Mouse (Mus musculus) CH12F3 (cell line): ENCODE measurements around the gene Abcc5.

ENCODE experiments used
- in situ Hi-C: fragments of 300-500 bp; cut with MboI; formaldehyde crosslinking; loops from 2 replicates; pipeline ENCODE4 v1.14.3; 2020; ENCODE audit warnings: low sequenced_read_pairs

Abcc5 gene

DNA sequence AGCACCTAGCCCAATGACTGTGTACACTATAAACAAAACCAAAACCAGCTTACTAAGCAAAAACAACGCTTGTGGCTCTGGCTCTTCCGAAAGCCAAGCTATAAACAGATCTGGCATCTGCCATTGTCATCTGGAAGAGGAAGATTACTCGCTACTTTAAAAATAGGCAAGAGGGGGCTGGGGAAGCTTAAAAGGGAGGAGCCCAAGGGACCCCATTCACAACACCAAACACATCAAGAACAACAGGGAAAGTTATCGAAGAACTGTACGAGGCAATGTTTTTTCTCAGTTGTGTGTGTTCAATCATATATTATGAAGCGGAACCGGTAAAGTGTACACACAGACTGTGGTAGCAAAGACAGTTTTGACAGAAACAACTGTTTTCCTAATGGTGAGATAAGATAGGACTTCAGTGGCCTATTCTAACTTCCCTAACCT, 1.9 kb downstream of the Abcc5 start:
- in situ Hi-C loops, result no loop called here

GRCm38 (mm10) chr16:20422938-20423730, 3.1 kb downstream of the Abcc5 start:
- in situ Hi-C loops, result no loop called here

DNA sequence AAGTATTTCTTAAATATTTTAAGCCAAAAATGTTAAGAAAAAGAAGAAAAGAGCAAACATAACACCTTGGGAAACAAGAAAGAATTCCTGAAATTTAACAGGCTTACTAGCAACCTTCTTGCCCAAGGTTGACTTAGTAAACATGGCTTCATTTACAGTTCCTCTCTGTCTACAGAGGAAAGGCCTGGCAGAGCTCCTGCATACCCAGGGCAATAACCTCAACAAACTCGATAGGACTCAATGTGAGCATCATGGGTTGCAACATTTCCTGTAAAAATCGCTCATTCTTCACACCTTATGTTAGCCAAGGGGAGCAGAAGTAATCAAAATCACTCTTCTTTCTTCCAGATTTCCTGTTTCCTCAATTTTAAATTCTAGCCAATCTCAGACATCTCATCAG, 8.1 kb downstream of the Abcc5 start:
- in situ Hi-C loops, result no loop called here

DNA sequence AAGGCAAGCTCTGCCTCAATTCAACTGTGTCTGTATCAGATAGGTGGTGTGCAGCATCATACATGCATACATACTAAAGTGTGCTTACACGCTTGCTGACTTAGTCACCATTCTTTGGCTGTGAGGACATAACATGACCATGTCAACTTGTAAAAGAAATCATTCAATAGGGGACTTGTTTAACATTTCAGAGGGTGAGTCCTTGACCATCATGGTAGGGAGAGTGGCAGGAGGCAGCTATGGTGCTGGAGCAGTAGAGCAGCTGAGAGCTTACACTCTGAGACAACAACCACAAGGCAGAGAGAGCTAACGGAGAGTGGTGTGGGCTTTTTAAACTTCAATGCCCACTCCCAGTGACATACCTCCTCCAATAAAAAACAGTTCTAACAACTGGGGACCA, 9.9 kb downstream of the Abcc5 start:
- in situ Hi-C loops, result no loop called here

GRCm38 (mm10) chr16:20415804-20416203, 10.4 kb downstream of the Abcc5 start:
- in situ Hi-C loops, result no loop called here

GRCm38 (mm10) chr16:20415211-20415610, 11.0 kb downstream of the Abcc5 start:
- in situ Hi-C loops, result no loop called here

DNA sequence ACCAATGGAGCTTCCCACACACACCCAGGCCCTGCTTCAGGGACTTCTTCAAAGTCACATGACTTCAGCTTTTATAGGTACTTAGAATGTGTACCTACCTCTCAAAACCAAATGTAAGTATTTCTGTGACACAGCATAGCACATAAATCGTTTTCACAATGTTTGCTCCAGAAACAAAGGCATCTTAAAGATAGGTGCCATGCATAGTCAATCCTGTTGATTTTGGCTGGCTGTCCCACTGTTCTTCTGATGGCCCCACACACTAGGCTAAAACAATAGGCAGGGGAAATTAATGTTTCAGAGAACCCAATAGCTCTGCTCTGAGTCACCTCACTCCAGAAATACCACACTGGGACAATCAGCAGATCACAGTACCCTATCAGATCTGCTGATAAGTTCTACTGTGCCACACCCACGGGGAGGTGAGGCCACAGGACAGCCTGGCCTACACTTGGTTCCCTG, 12.3 kb downstream of the Abcc5 start:
- in situ Hi-C loops, result no loop called here

GRCm38 (mm10) chr16:20411958-20412570, 14.1 kb downstream of the Abcc5 start:
- in situ Hi-C loops, result no loop called here

DNA sequence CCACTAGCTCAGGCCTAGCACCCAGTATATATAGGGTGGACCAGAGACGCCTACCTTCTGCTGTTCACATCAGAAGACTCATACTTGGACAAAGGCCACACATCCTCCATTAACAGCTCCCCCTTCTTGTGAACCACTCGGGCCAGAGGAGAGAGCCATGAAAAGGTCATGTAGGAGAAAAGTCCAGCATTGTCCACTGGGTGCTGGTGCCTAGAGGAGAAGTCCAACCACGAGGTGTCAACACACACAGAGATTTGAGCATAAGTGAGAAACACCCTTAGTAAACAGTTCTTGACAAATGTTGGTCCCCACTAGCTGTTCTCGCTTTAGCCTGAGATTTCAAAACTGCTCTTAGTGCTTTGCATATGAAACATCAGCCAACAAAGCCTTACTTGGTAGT, 20.9 kb downstream of the Abcc5 start:
- in situ Hi-C loops, result no loop called here

GRCm38 (mm10) chr16:20403327-20403726, 22.9 kb downstream of the Abcc5 start:
- in situ Hi-C loops, result no loop called here

DNA sequence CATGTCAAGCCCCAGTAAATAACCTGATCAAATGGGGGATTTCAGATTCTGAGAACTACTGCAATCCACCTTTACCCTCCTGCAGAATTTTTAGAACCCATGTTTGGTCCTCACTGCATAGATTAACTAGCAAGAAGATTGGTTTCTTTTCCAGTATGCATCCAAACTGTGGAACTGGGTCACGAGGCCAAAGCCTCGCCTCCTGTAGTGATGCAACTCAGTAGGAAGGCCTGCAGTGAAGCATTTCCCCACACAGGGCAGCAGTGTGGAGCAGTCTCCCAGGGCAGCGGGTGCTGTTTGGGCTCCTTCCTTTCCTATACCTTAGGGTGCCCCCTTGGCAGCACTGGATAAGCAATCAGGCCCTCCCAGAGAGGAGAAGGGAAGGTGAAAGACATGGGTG, 24.6 kb downstream of the Abcc5 start:
- in situ Hi-C loops, result no loop called here

- in situ Hi-C loops, result no loop called here
Observed at GRCm38 (mm10) chr16:20400707-20401591, 25.2 kb downstream of the Abcc5 start.

DNA sequence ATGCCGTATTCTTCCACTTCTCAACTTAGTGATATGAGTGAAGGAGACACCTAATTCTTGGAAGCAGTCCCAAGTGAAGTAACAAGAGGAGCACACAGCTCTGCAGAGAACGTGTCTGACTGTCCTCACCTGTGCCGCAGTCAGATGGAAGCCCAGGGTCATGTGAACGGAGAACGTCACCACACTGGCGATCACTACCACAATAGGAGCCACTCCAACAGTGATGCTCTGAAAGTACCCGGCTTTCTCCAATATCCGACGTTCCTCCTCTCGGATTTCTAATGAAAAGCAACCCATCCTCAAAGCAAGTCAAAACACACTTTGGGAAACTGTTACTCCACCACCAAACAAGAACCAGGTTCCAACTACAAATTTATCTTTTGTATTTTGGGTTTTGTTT, 29.3 kb downstream of the Abcc5 start:
- in situ Hi-C loops, result no loop called here

DNA sequence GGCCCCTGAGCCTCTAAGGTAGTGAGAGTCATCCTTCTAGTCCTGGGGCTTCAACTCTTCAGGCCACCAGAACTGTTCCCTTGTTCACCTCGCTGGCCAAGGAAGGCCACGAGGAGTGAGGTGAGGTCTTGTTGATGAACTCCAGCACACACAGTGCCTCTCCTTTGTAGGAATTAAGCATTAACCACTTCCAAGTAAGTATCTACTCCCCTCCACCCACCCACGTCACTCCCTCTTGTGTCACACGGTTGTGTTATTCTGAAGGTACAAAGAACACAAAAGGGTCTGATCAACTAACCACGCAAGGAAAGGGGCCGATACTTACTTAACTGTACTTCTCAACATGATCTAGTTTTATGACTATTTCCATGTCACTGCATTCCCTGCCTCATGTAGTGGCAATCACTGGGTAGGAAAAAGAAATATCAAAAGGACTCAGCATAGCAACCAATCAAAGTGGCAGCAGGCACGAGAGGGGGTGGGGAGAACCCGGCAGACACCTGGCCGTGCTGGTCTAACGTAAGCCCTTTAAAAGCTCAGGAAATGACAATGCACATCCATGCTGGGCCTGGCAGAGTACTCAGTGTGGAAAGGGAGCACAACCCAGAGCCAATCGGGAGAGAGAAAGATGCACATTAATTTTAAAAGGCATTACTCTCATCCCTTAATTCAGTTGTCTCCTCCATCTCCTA, 30.8 kb downstream of the Abcc5 start:
- in situ Hi-C loops, result no loop called here

DNA sequence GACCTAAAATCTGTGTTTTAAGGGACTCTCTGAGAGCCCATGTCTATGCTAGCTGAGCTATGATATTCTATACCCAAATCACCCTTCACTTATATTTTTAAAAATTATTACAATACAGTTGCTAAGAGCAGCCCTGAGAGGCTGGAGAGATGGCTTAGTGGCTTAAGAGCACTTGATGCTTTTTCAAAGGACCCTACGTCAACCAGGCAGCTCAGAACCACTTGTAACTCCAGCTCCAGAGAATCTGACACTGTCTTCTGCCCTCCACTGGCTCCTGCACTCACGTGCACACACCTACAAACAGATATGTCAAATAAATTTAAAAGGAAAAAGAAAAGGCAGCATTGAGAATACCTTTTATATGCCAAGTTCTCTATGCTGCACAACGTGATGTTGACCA, 34.4 kb downstream of the Abcc5 start:
- in situ Hi-C loops, result no loop called here

- in situ Hi-C loops, result no loop called here
Observed at GRCm38 (mm10) chr16:20390233-20390632, 36.0 kb downstream of the Abcc5 start.

DNA sequence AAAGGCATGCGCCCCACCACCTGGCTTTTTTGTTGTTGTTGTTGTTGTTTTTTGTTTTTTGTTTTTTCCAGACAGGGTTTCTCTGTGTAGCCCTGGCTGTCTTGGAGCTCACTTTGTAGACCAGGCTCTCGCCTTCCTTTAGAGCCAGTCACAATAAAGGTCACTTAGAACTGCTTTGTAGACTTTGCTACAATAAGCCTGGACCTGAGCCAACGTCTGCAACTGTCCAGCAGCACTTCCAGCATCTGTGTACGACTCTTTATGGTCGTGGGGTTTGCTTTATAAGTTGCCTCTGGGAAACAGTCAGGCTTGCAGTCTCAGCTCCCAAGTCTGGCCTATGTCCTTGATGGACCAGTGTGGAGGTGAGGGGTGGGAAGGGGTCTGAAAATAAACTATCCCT, 45.2 kb downstream of the Abcc5 start:
- in situ Hi-C loops, result no loop called here

GRCm38 (mm10) chr16:20375341-20375740, 50.9 kb downstream of the Abcc5 start:
- in situ Hi-C loops, result no loop called here

GRCm38 (mm10) chr16:20371731-20372130, 54.5 kb downstream of the Abcc5 start:
- in situ Hi-C loops, result no loop called here

DNA sequence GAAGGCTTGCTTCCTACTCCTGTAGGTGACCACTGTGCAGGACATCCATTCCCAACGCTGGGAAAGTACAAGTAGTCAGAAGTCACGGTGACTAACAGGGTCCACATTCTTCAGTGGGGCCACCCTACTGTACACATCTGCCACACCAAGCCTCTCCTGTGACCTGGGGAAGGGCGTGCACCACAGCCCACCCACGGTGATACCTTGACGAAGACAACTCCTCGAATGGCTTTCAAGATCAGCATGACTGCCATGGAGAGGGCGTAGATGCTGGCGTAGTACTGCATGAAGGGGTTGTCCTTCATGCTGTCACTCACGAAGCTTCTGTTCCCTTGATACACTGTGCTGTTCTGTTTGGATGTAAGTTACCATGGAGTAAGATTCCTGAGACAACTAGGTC, 58.0 kb downstream of the Abcc5 start:
- in situ Hi-C loops, result no loop called here

- in situ Hi-C loops, result no loop called here
Observed at GRCm38 (mm10) chr16:20362121-20362520, 64.1 kb downstream of the Abcc5 start.
